ENCODE assay signal across 9 mouse cellular contexts in genomic region chr2:164385927-164386763, GRCm38 (mm10). TPM values are rescaled to one million over a fixed set of nuclear protein-coding genes. Genes with fewer than 3 reads are reported as not detected.
DNase-seq lines count a peak whose midpoint lies in the region; ATAC-seq lines count a peak whose summit lies in the region.
"Had no signal": no experiment of that assay in that cellular context is flagged by ENCODE, and none has a peak within 500 bp of the region (broad histone marks: within the 10 kb centered on the region; RNA-seq: fewer than 3 reads in every experiment).

No protein-coding gene starts in this region.

- no peak overlapping the region for H3K9ac ChIP-seq in heart, embryonic 12.5 days
- H3K9ac ChIP-seq in embryonic facial prominence, embryonic 12.5 days, result no peak overlapping the region
- H3K9ac ChIP-seq in neural tube, embryonic 14.5 days (replicated peaks; ENCODE audit: low read depth, low read length), result no peak overlapping the region

- peak overlapping the region; percentile 22; the same call in 1 of the 2 replicates for H3K4me2 ChIP-seq in heart, embryonic 12.5 days
- peak overlapping the region; percentile 31 for H3K4me2 ChIP-seq in embryonic facial prominence, embryonic 12.5 days (replicated peaks)
- H3K4me2 ChIP-seq in neural tube, embryonic 14.5 days (ENCODE audit: low read depth, low read length), result peak overlapping the region; percentile 7; the same call in 1 of the 2 replicates

- no peak for DNase-seq in heart, postnatal 36 days
- peak; percentile 53 for DNase-seq in 416B (ENCODE audit: low read depth)
- DNase-seq in layer of hippocampus, postnatal 10 days (ENCODE audit: low spot score in 2 of 2), result peak; percentile 57 to 71
- no peak for DNase-seq in adrenal gland, postnatal 14 days
- no peak for DNase-seq in gastrocnemius, postnatal 10 days

- H3K27ac ChIP-seq in heart, embryonic 12.5 days (ENCODE audit: poor library complexity, severe bottlenecking), result peak overlapping the region; percentile 0; the same call in 1 of the 2 replicates
- H3K27ac ChIP-seq in embryonic facial prominence, embryonic 12.5 days, result peak overlapping the region; percentile 72
- no peak overlapping the region for H3K27ac ChIP-seq in neural tube, embryonic 14.5 days (ENCODE audit: low read depth, low read length)

- peaks cover 46% of the 10 kb centered on the region for H3K27me3 ChIP-seq in heart, embryonic 12.5 days (replicated peaks)
- H3K27me3 ChIP-seq in embryonic facial prominence, embryonic 12.5 days, result peaks cover 18% of the 10 kb centered on the region
- H3K27me3 ChIP-seq in neural tube, embryonic 14.5 days (ENCODE audit: control insufficient read depth, insufficient read depth, low read length), result no peaks in the 10 kb centered on the region

- peaks cover 22% of the 10 kb centered on the region; the same call in 1 of the 2 replicates for H3K4me1 ChIP-seq in heart, embryonic 12.5 days (replicated peaks)
- H3K4me1 ChIP-seq in embryonic facial prominence, embryonic 12.5 days, result peaks cover 15% of the 10 kb centered on the region
- peaks cover 8% of the 10 kb centered on the region; the same call in 1 of the 2 replicates for H3K4me1 ChIP-seq in neural tube, embryonic 14.5 days (ENCODE audit: control insufficient read depth, insufficient read depth, low read length)

- H3K4me3 ChIP-seq in heart, embryonic 12.5 days, result no peak overlapping the region
- no peak overlapping the region for H3K4me3 ChIP-seq in embryonic facial prominence, embryonic 12.5 days
- H3K4me3 ChIP-seq in neural tube, embryonic 14.5 days (ENCODE audit: low read depth, low read length), result no peak overlapping the region

- intact Hi-C loops in heart, postnatal 36 days (cut with DNase I), result loop anchor here (5.0 kb wide), 1 partner anchor 284 kb away; no protein-coding TSS in a partner anchor

- H3K36me3 ChIP-seq in heart, embryonic 12.5 days, result no peaks in the 10 kb centered on the region
- H3K36me3 ChIP-seq in embryonic facial prominence, embryonic 12.5 days, result no peaks in the 10 kb centered on the region
- no peaks in the 10 kb centered on the region for H3K36me3 ChIP-seq in neural tube, embryonic 14.5 days (ENCODE audit: control insufficient read depth, insufficient read depth, low read length)
- H3K36me3 ChIP-seq: G1E had no signal

- 16% methylated on average over 18 of the region's 18 CpGs for WGBS in heart, embryonic 12.5 days
- WGBS in embryonic facial prominence, embryonic 12.5 days, result 6% methylated on average over 18 of the region's 18 CpGs
- 9% methylated on average over 17 of the region's 18 CpGs for WGBS in neural tube, embryonic 14.5 days

- peak; percentile 41; the same call in 1 of the 2 replicates for ATAC-seq in heart, embryonic 12.5 days (ENCODE audit: insufficient number of reproducible peaks, low FRiP score)
- ATAC-seq in embryonic facial prominence, embryonic 12.5 days (ENCODE audit: insufficient number of reproducible peaks, insufficient read depth, low FRiP score, low TSS enrichment), result peak; percentile 82
- ATAC-seq in neural tube, embryonic 14.5 days (ENCODE audit: low read depth), result peak; percentile 71

- H3K9me3 ChIP-seq in heart, embryonic 12.5 days (replicated peaks), result no peaks in the 10 kb centered on the region
- no peaks in the 10 kb centered on the region for H3K9me3 ChIP-seq in embryonic facial prominence, embryonic 12.5 days
- no peaks in the 10 kb centered on the region for H3K9me3 ChIP-seq in neural tube, embryonic 14.5 days (ENCODE audit: control insufficient read depth, low read length)
- H3K9me3 ChIP-seq: G1E had no signal

RNA-seq across cellular contexts. Expression of gene Slpi, which starts 2.8 kb away (rescaled TPM):
- 0.44 and 1.2 TPM in 2 replicates for polyA plus RNA-seq in heart, embryonic 12.5 days (2016; fragmentation: Nextera tagmentation; extraction: Ambion mirVana)
- 10 to 100 TPM in 1 of 2 experiments, 1 to 10 TPM in 1; 8.0 to 11.0 TPM for total RNA-seq in heart, postnatal 36 days (2021)
- polyA plus RNA-seq in embryonic facial prominence, embryonic 12.5 days (2016; fragmentation: Nextera tagmentation; extraction: Ambion mirVana), result 0.96 and 1.5 TPM in 2 replicates
- 1 to 10 TPM; 1.0 to 1.4 TPM for total RNA-seq in layer of hippocampus, postnatal 10 days (2021)
- polyA plus RNA-seq in neural tube, embryonic 14.5 days (2014; fragmentation: Nextera tagmentation; extraction: Ambion mirVana), result not detected in 2 replicates
- 9.2 and 9.3 TPM in 2 replicates for total RNA-seq in adrenal gland, postnatal 14 days (2021)
- 1 to 10 TPM in 1 of 2 experiments, not detected in 1; 1.4 TPM for total RNA-seq in gastrocnemius, postnatal 10 days (2021)
- total RNA-seq: G1E had no signal
- polyA plus RNA-seq: G1E had no signal

RNA-seq across cellular contexts. Expression of gene Rbpjl, which starts 16.8 kb away (rescaled TPM):
- polyA plus RNA-seq in heart, embryonic 12.5 days (2016; fragmentation: Nextera tagmentation; extraction: Ambion mirVana), result 0.19 and 0.28 TPM in 2 replicates
- total RNA-seq in heart, postnatal 36 days (2021), result not detected
- 0.46 and 0.53 TPM in 2 replicates for polyA plus RNA-seq in embryonic facial prominence, embryonic 12.5 days (2016; fragmentation: Nextera tagmentation; extraction: Ambion mirVana)
- total RNA-seq in layer of hippocampus, postnatal 10 days (2021), result under 1 TPM; 0.38 to 0.48 TPM
- 0.11 and 0.17 TPM in 2 replicates for polyA plus RNA-seq in neural tube, embryonic 14.5 days (2014; fragmentation: Nextera tagmentation; extraction: Ambion mirVana)
- not detected in 2 replicates for total RNA-seq in adrenal gland, postnatal 14 days (2021)
- under 1 TPM; 0.05 to 0.07 TPM for total RNA-seq in gastrocnemius, postnatal 10 days (2021)
- polyA plus RNA-seq: G1E had no signal

RNA-seq across cellular contexts. Expression of gene Matn4, which starts 18.8 kb away (rescaled TPM):
- 6.2 and 6.4 TPM in 2 replicates for polyA plus RNA-seq in heart, embryonic 12.5 days (2016; fragmentation: Nextera tagmentation; extraction: Ambion mirVana)
- total RNA-seq in heart, postnatal 36 days (2021), result under 1 TPM; 0.51 to 0.75 TPM
- polyA plus RNA-seq in embryonic facial prominence, embryonic 12.5 days (2016; fragmentation: Nextera tagmentation; extraction: Ambion mirVana), result 36.2 and 43.9 TPM in 2 replicates
- total RNA-seq in layer of hippocampus, postnatal 10 days (2021), result 10 to 100 TPM; 20.4 to 25.9 TPM
- polyA plus RNA-seq in neural tube, embryonic 14.5 days (2014; fragmentation: Nextera tagmentation; extraction: Ambion mirVana), result 0.36 and 0.82 TPM in 2 replicates
- 1.7 and 2.3 TPM in 2 replicates for total RNA-seq in adrenal gland, postnatal 14 days (2021)
- 1 to 10 TPM; 5.8 to 7.8 TPM for total RNA-seq in gastrocnemius, postnatal 10 days (2021)
- polyA plus RNA-seq: G1E had no signal

RNA-seq across cellular contexts. Expression of gene Svs5, which starts 53.6 kb away (rescaled TPM):
- polyA plus RNA-seq in heart, embryonic 12.5 days (2016; fragmentation: Nextera tagmentation; extraction: Ambion mirVana), result not detected in 2 replicates
- total RNA-seq in heart, postnatal 36 days (2021), result not detected
- polyA plus RNA-seq in embryonic facial prominence, embryonic 12.5 days (2016; fragmentation: Nextera tagmentation; extraction: Ambion mirVana), result not detected in 2 replicates
- total RNA-seq in layer of hippocampus, postnatal 10 days (2021), result not detected
- not detected in 2 replicates for polyA plus RNA-seq in neural tube, embryonic 14.5 days (2014; fragmentation: Nextera tagmentation; extraction: Ambion mirVana)
- 0.70 and 0.98 TPM in 2 replicates for total RNA-seq in adrenal gland, postnatal 14 days (2021)
- not detected for total RNA-seq in gastrocnemius, postnatal 10 days (2021)
- total RNA-seq: G1E had no signal
- polyA plus RNA-seq: G1E had no signal

RNA-seq across cellular contexts. Expression of gene Sdc4, which starts 57.5 kb away (rescaled TPM):
- 40.1 and 40.6 TPM in 2 replicates for polyA plus RNA-seq in heart, embryonic 12.5 days (2016; fragmentation: Nextera tagmentation; extraction: Ambion mirVana)
- total RNA-seq in heart, postnatal 36 days (2021), result 10 to 100 TPM; 20.6 to 20.7 TPM
- 42.6 and 44.4 TPM in 2 replicates for polyA plus RNA-seq in embryonic facial prominence, embryonic 12.5 days (2016; fragmentation: Nextera tagmentation; extraction: Ambion mirVana)
- 10 to 100 TPM; 74.2 to 83.4 TPM for total RNA-seq in layer of hippocampus, postnatal 10 days (2021)
- polyA plus RNA-seq in neural tube, embryonic 14.5 days (2014; fragmentation: Nextera tagmentation; extraction: Ambion mirVana), result 3.6 and 7.1 TPM in 2 replicates
- total RNA-seq in adrenal gland, postnatal 14 days (2021), result 153 and 208 TPM in 2 replicates
- total RNA-seq in gastrocnemius, postnatal 10 days (2021), result 10 to 100 TPM; 52.5 TPM
- polyA plus RNA-seq: G1E had no signal

Comparison
In these comparisons a context has a peak if more than half of its experiments do, and no peak if none do; other contexts are left out.
1. DNase-seq: peak in 416B (single experiment) and layer of hippocampus, postnatal 10 days (2 of 2); none in heart, postnatal 36 days (0 of 2), adrenal gland, postnatal 14 days (single experiment) and gastrocnemius, postnatal 10 days (single experiment).
2. Peak in every context shown above with its lines, with median percentiles within 50 percentile points of each other: ATAC-seq and H3K4me2 ChIP-seq.